Mouse (Mus musculus): ENCODE measurements around the gene Kat8.
A peak's percentile ranks its signal among the peaks of the same experiment; 100 is the strongest.
"Not testable (repeated sequence)": the region's sequence is repeated elsewhere in the genome, so short reads cannot be mapped to it uniquely, and the experiment has no call there.

Gene Kat8

DNA sequence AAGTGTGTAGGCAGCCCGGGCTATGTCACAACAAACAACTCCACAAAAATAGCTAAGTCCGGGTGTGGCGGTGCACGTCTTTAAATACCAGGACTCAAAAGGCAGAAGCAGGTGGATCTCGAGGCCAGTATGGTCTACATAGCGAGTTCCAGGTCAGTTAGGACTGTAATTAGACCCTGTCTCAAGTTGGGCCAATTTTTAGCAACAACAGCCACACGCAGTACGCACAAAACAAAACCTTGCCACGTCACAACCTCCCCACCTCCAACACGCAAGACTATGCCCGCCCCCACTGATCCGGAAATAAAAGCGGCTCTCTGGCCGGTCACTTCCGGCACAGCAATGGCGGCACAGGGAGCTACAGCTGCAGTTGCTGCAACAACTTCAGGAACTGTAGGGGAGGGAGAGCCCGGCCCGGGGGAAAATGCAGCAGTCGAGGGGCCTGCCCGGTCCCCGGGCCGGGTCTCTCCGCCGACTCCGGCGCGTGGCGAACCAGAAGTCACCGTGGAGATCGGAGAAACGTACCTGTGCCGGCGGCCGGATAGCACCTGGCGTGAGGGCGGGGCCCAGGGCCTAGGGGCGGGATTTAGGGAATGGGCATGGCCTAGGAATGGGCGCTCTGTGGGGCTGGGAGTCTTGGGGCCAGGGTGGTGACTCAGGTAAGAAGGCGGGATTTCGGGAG lies at the start of gene Kat8:
Gene Kat8 (plus strand): TSS at position 327 of the 682 bp plus-strand sequence.
- DNase-seq (ENCODE audit: low read depth, low spot score): peak; percentile 93

DNA sequence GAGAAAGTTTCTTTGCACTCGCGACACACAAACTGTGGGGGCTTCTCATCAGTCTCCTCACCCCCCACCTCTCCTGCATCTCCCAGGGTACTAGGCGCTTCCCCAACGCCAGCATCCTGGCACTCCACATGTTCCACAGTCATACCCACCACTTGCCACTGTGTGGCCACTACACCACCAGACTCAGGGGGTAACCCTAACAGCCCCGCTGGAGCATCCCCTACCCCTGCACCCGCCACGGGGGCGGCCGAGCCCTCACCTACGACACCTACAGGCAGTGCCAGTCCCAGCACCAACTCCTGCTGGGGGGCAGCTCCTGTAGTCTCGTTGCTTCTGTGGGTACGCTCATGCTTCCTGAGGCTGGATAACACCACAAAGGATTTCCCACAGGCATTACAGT lies 45.9 kb upstream of the Kat8 start:
- DNase-seq (ENCODE audit: low read depth, low spot score): no peak

GRCm38 (mm10) chr7:127867641-127868040 lies 44.7 kb upstream of the Kat8 start:
- no peak for DNase-seq (ENCODE audit: low read depth, low spot score)

DNA sequence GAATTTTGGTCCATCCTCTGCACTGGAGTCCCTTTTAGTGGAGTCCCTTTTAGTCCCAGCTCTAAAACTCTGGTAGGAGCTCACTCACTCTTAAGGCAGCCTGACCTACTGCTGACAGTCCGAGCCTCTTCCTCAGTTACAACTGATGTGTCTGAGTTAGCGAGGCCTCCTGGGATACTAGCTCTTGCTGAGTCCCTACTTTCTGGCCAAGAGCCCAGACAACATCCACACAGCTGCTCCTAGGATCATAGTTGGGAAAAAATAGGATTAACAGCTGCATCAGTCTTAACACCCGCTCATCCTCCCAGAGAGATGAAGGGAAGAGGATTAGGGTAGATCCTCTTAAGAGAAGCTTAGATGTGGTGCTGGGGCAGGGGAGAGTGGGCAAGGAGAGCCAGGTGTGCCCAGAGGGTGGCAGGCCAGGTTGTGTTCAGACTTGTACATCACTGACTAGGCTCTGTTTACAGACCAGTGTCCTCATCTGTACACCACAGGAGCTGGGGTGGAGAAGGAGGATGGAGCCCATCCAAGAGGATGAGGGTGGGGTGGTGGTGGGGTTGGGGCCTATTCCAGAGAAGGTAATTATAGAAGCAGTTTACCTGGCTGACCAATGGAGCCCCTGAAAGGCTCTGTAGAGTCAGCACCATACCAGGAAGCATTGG lies 43.0 kb upstream of the Kat8 start:
- peak; percentile 49 for DNase-seq (ENCODE audit: low read depth, low spot score)

DNA sequence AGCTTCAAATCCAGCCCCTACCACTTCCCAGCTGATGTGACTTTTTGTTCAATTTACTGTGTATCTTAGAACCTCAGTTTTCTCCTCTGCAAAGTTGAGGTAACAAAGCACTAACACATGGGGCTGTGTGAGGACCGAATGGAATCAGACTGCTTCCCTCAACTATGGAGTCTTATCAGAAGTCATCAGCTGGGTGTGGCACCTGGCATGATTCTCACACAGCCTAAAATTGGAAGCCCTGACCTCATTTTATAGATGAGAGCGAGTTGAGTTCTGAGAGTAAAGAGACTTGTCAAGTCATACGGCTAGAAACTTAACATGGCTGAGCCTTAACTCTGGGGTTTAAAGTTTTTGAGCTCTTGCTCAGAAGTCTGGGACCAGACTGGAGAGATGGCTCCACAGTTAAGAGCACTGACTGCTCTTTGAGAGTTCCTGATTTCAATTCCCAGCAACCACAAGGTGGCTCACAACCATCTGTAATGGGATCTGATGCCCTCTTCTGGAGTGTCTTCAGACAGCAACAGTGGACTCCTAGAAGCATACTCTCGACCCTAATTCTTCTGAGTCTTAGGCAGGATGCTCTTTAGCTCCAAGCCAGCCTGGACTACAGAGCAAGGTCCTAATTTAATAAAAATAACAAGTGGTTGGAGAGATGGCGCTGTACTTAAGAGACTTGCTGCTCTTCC lies 42.0 kb upstream of the Kat8 start:
- DNase-seq (ENCODE audit: low read depth, low spot score): no peak

DNA sequence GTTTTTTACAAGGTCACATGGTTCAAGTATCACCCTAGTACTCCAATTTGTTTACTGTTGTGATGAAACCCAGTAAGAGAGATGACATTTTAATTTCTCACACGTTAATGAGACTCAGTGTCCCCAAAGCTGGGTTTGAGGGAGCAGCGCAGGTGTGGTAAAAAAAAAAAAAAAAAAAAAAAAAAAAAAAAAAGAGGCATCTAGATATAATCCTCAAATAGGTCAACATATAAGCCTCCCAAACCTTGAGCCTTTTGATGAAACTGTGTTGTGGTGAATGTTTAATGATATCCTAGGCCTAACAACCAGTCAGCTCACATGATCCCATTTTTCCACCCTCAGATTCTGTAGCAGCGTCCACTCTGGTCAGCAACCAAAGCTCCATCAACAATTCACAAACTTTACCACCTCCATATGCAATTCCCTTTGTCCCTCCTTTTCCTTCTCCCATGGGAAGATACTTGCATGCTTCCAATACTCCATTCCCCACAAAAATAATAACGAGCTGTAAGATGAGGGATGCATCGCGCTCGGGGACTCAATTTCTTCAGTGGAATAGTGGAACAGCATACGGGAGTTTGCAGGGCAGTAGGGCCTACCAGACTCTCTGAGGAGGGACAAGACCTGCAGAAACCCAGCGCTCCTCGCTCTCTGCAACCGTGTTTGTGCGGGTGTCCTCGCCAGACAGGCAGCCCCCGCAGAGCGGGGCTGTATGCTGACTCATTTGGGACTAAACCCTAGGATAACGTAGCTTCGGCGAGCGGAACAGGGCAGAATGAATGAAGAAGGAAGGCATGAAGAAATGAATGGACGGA lies 37.3 kb upstream of the Kat8 start:
- no peak for DNase-seq (ENCODE audit: low read depth, low spot score)

DNA sequence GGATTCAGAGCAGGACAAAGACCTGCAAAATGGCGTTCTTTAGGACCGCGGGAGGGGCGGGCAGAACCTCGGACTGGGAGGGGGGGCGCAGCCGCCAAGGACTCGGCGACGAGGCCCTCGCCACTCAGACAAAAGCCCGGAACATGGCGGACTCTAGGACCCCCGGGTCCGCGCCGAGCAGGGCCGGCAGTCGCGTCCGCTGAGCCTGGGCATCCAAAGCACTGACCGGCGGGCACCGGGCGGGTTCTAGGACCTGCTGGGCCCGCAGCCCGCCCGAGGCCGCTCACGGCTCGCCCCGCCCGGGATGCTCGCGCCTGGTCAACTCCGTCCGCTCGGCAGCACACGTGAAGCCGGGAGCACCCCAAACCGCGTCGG lies 36.7 kb upstream of the Kat8 start:
- peak; percentile 94 for DNase-seq (ENCODE audit: low read depth, low spot score)

- peak; percentile 90 for DNase-seq (ENCODE audit: low read depth, low spot score)
Observed at GRCm38 (mm10) chr7:127876041-127876466, 36.3 kb upstream of the Kat8 start, which contains the start of gene Zfp646. Gene Zfp646 (plus strand): TSS chr7:127876221.

GRCm38 (mm10) chr7:127876467-127877348 lies 35.6 kb upstream of the Kat8 start, which contains the start of gene Zfp668:
Gene Zfp668 (minus strand): TSS chr7:127876828.
- peak; percentile 94 for DNase-seq (ENCODE audit: low read depth, low spot score)

GRCm38 (mm10) chr7:127879301-127879700 lies 33.0 kb upstream of the Kat8 start:
- DNase-seq (ENCODE audit: low read depth, low spot score): no peak

- DNase-seq (ENCODE audit: low read depth, low spot score): no peak
Observed at GRCm38 (mm10) chr7:127880431-127880830, 31.9 kb upstream of the Kat8 start.

GRCm38 (mm10) chr7:127885951-127886350 lies 26.4 kb upstream of the Kat8 start:
- DNase-seq (ENCODE audit: low read depth, low spot score): no peak

- DNase-seq (ENCODE audit: low read depth, low spot score): no peak
Observed at GRCm38 (mm10) chr7:127886551-127886950, 25.8 kb upstream of the Kat8 start.

DNA sequence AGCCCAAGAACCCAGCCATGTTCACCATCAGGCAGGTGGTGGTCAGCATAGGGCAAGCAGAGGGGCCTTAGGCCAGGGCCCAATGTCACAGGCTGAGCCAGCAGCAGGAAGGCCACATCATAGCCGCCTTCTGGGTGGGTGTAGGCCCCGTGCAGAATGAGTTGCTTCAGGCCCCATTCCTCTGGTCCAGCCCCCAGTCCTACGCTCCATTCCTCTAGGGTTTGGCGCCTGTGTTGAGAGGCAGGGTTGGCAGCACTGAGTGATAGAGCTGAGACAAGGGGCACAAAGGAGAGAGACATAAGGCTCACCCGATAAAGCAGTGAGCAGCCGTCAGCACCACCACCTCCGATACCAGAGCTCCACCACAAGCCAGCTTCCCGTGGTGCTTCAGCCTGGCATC lies 25.1 kb upstream of the Kat8 start:
- no peak for DNase-seq (ENCODE audit: low read depth, low spot score)

DNA sequence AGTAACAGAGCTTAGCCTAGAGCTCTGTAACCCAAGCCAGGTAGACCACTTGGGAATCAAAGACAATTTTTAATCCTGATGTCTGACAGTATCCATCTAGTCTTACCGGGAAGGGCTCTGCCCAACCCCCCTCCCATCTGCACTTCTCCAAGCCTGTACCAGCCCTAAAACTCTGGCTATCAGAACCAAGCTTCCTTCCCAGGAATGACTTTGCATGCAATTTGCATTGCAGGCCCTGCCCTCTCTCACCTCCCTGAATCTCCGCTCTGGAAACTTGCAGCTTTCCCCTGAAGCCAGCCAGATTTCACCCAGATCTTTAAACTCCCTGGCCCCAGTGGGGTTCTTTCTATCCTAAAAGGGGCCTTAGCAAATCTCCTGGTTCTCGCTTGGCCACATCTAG lies 24.5 kb upstream of the Kat8 start:
- DNase-seq (ENCODE audit: low read depth, low spot score): no peak

- DNase-seq (ENCODE audit: low read depth, low spot score): no peak
Observed at GRCm38 (mm10) chr7:127888821-127889220, 23.5 kb upstream of the Kat8 start.

- DNase-seq (ENCODE audit: low read depth, low spot score): no peak
Observed at GRCm38 (mm10) chr7:127890798-127891197, 21.5 kb upstream of the Kat8 start, which contains the start of gene Prss53. Gene Prss53 (minus strand): TSS chr7:127890970.

GRCm38 (mm10) chr7:127894480-127894879 lies 17.8 kb upstream of the Kat8 start:
- no peak for DNase-seq (ENCODE audit: low read depth, low spot score)

GRCm38 (mm10) chr7:127895442-127895841 lies 16.9 kb upstream of the Kat8 start, which contains the start of the genes Gm21974 and Vkorc1:
Gene Gm21974 (minus strand): TSS chr7:127895454.
Gene Vkorc1 (minus strand): TSS chr7:127895617.
- DNase-seq (ENCODE audit: low read depth, low spot score): peak; percentile 97

GRCm38 (mm10) chr7:127895891-127896290 lies 16.4 kb upstream of the Kat8 start:
- not testable (repeated sequence) for DNase-seq (ENCODE audit: low read depth, low spot score)

All from telencephalon, adult 2 months (tissue).